Mouse (Mus musculus): ENCODE measurements at regions not wholly inside any gene's neighbourhood (a gene's known extent, or its start where the extent isn't known, plus 50 kb on each side); places are given as distances from the start of the nearest gene placed in this dataset.

GRCm38 (mm10) chr3:33440905-33441304 is 297.9 kb upstream of the Pex5l start:
- no peak overlapping the region for H3K4me2 ChIP-seq (replicated peaks)
- 51% methylated on average over 2 of the region's 2 CpGs for WGBS
- no peak overlapping the region for H3K4me3 ChIP-seq (replicated peaks)
- H3K27ac ChIP-seq: no peak overlapping the region
- no peaks in the 10 kb centered on the region for H3K27me3 ChIP-seq
- no peak overlapping the region for H3K9ac ChIP-seq (replicated peaks)
- no peak for ATAC-seq
- H3K36me3 ChIP-seq: no peaks in the 10 kb centered on the region
- peaks cover 7% of the 10 kb centered on the region; the same call in 1 of the 2 replicates for H3K4me1 ChIP-seq (replicated peaks)
- no peaks in the 10 kb centered on the region; the same call in 1 of the 2 replicates for H3K9me3 ChIP-seq

GRCm38 (mm10) chr3:33440500-33440899 is 297.5 kb upstream of the Pex5l start:
- Histone ChIP-seq H3K27me3 (no peaks in the 10 kb centered on the region), H3K4me3 (replicated peaks) (no peak overlapping the region), H3K4me1 (replicated peaks) (peaks cover 7% of the 10 kb centered on the region; the same call in 1 of the 2 replicates), H3K9me3 (no peaks in the 10 kb centered on the region; the same call in 1 of the 2 replicates), H3K36me3 (no peaks in the 10 kb centered on the region), H3K27ac (no peak overlapping the region), H3K4me2 (replicated peaks) (no peak overlapping the region), H3K9ac (replicated peaks) (no peak overlapping the region)
- ATAC-seq: peak; percentile 68; the same call in 1 of the 2 replicates

GRCm38 (mm10) chr3:33416922-33417321 is 273.9 kb upstream of the Pex5l start:
- Histone ChIP-seq H3K27me3 (no peaks in the 10 kb centered on the region), H3K4me3 (replicated peaks) (no peak overlapping the region), H3K9ac (replicated peaks) (no peak overlapping the region), H3K9me3 (no peaks in the 10 kb centered on the region), H3K27ac (no peak overlapping the region), H3K36me3 (no peaks in the 10 kb centered on the region), H3K4me1 (replicated peaks) (peaks cover 4% of the 10 kb centered on the region; the same call in 1 of the 2 replicates), H3K4me2 (replicated peaks) (no peak overlapping the region)
- no peak for ATAC-seq
- WGBS: 52% methylated on average over 3 of the region's 3 CpGs

GRCm38 (mm10) chr3:33416321-33416720 is 273.3 kb upstream of the Pex5l start:
- no peak for ATAC-seq
- Histone ChIP-seq H3K9me3 (no peaks in the 10 kb centered on the region), H3K27ac (no peak overlapping the region), H3K9ac (replicated peaks) (no peak overlapping the region), H3K27me3 (no peaks in the 10 kb centered on the region), H3K4me1 (replicated peaks) (peaks cover 4% of the 10 kb centered on the region; the same call in 1 of the 2 replicates), H3K4me3 (replicated peaks) (no peak overlapping the region), H3K4me2 (replicated peaks) (no peak overlapping the region), H3K36me3 (no peaks in the 10 kb centered on the region)
- WGBS: 86% methylated on average over 1 of the region's 1 CpGs

- no peak overlapping the region for H3K27ac ChIP-seq
- WGBS: 69% methylated on average over 2 of the region's 2 CpGs
Measured at GRCm38 (mm10) chr3:33401904-33402303, 258.9 kb upstream of the Pex5l start.

GRCm38 (mm10) chr3:33399321-33399720 is 256.3 kb upstream of the Pex5l start:
- H3K9ac ChIP-seq (replicated peaks): no peak overlapping the region
- H3K36me3 ChIP-seq: no peaks in the 10 kb centered on the region
- ATAC-seq: no peak
- H3K27me3 ChIP-seq: no peaks in the 10 kb centered on the region
- no peak overlapping the region for H3K4me2 ChIP-seq (replicated peaks)
- H3K4me3 ChIP-seq (replicated peaks): no peak overlapping the region
- 81% methylated on average over 8 of the region's 8 CpGs for whole genome bisulfite sequencing
- no peak overlapping the region for H3K27ac ChIP-seq
- no peaks in the 10 kb centered on the region for H3K9me3 ChIP-seq
- H3K4me1 ChIP-seq (replicated peaks): no peaks in the 10 kb centered on the region

More at GRCm38 (mm10) chr3:33401904-33402303, 258.9 kb upstream of the Pex5l start:
- Histone ChIP-seq H3K36me3 (no peaks in the 10 kb centered on the region), H3K9ac (replicated peaks) (no peak overlapping the region), H3K4me1 (replicated peaks) (no peaks in the 10 kb centered on the region), H3K4me3 (replicated peaks) (no peak overlapping the region), H3K9me3 (no peaks in the 10 kb centered on the region), H3K4me2 (replicated peaks) (no peak overlapping the region), H3K27me3 (no peaks in the 10 kb centered on the region)
- ATAC-seq: no peak

GRCm38 (mm10) chr3:33398326-33398725 is 255.3 kb upstream of the Pex5l start:
- WGBS: 79% methylated on average over 2 of the region's 2 CpGs
- no peak overlapping the region for H3K27ac ChIP-seq
- no peak for ATAC-seq

GRCm38 (mm10) chr3:33397217-33397616 is 254.2 kb upstream of the Pex5l start:
- no peak overlapping the region for H3K9ac ChIP-seq (replicated peaks)
- no peak overlapping the region for H3K4me2 ChIP-seq (replicated peaks)
- ATAC-seq: no peak
- no peak overlapping the region for H3K4me3 ChIP-seq (replicated peaks)
- no peaks in the 10 kb centered on the region for H3K36me3 ChIP-seq
- WGBS: 69% methylated on average over 6 of the region's 6 CpGs
- no peaks in the 10 kb centered on the region for H3K9me3 ChIP-seq
- no peak overlapping the region for H3K27ac ChIP-seq
- no peaks in the 10 kb centered on the region for H3K4me1 ChIP-seq (replicated peaks)
- no peaks in the 10 kb centered on the region for H3K27me3 ChIP-seq

More at GRCm38 (mm10) chr3:33398326-33398725, 255.3 kb upstream of the Pex5l start:
- H3K4me1 ChIP-seq (replicated peaks): no peaks in the 10 kb centered on the region
- H3K27me3 ChIP-seq: no peaks in the 10 kb centered on the region
- no peak overlapping the region for H3K9ac ChIP-seq (replicated peaks)
- no peaks in the 10 kb centered on the region for H3K36me3 ChIP-seq
- H3K4me3 ChIP-seq (replicated peaks): no peak overlapping the region
- no peak overlapping the region for H3K4me2 ChIP-seq (replicated peaks)
- no peaks in the 10 kb centered on the region for H3K9me3 ChIP-seq

- H3K27me3 ChIP-seq: no peaks in the 10 kb centered on the region
- no peak overlapping the region for H3K27ac ChIP-seq
- H3K9ac ChIP-seq (replicated peaks): no peak overlapping the region
- ATAC-seq: no peak
- 84% methylated on average over 1 of the region's 1 CpGs for WGBS
- no peaks in the 10 kb centered on the region for H3K36me3 ChIP-seq
- no peak overlapping the region for H3K4me3 ChIP-seq (replicated peaks)
- no peak overlapping the region for H3K4me2 ChIP-seq (replicated peaks)
- no peaks in the 10 kb centered on the region for H3K9me3 ChIP-seq
- H3K4me1 ChIP-seq (replicated peaks): no peaks in the 10 kb centered on the region
Measured at GRCm38 (mm10) chr3:33392541-33392822, 249.4 kb upstream of the Pex5l start.

GRCm38 (mm10) chr3:33391765-33392540 is 248.9 kb upstream of the Pex5l start:
- peak; percentile 55; the same call in 1 of the 2 replicates for ATAC-seq
- no peaks in the 10 kb centered on the region for H3K4me1 ChIP-seq (replicated peaks)
- 89% methylated on average over 4 of the region's 4 CpGs for WGBS

GRCm38 (mm10) chr3:33388171-33388570 is 245.1 kb upstream of the Pex5l start:
- Histone ChIP-seq H3K27me3 (no peaks in the 10 kb centered on the region), H3K4me2 (replicated peaks) (no peak overlapping the region), H3K9me3 (no peaks in the 10 kb centered on the region), H3K36me3 (no peaks in the 10 kb centered on the region), H3K4me3 (replicated peaks) (no peak overlapping the region), H3K4me1 (replicated peaks) (no peaks in the 10 kb centered on the region), H3K27ac (no peak overlapping the region), H3K9ac (replicated peaks) (no peak overlapping the region)
- ATAC-seq: no peak
- WGBS: 60% methylated on average over 1 of the region's 1 CpGs

More at GRCm38 (mm10) chr3:33391765-33392540, 248.9 kb upstream of the Pex5l start:
- H3K36me3 ChIP-seq: no peaks in the 10 kb centered on the region
- no peaks in the 10 kb centered on the region for H3K27me3 ChIP-seq
- no peak overlapping the region for H3K4me2 ChIP-seq (replicated peaks)
- H3K9ac ChIP-seq (replicated peaks): no peak overlapping the region
- no peak overlapping the region for H3K4me3 ChIP-seq (replicated peaks)
- H3K9me3 ChIP-seq: no peaks in the 10 kb centered on the region
- H3K27ac ChIP-seq: no peak overlapping the region

GRCm38 (mm10) chr3:33383622-33384021 is 240.6 kb upstream of the Pex5l start:
- no peaks in the 10 kb centered on the region for H3K4me1 ChIP-seq (replicated peaks)
- no peak overlapping the region for H3K4me3 ChIP-seq (replicated peaks)
- no peak overlapping the region for H3K4me2 ChIP-seq (replicated peaks)
- H3K36me3 ChIP-seq: no peaks in the 10 kb centered on the region
- no peak overlapping the region for H3K9ac ChIP-seq (replicated peaks)
- H3K9me3 ChIP-seq: no peaks in the 10 kb centered on the region
- WGBS: 93% methylated on average over 1 of the region's 1 CpGs
- ATAC-seq: no peak
- no peak overlapping the region for H3K27ac ChIP-seq
- no peaks in the 10 kb centered on the region for H3K27me3 ChIP-seq

- 89% methylated on average over 2 of the region's 2 CpGs for whole genome bisulfite sequencing
- Histone ChIP-seq H3K27ac (no peak overlapping the region), H3K4me3 (replicated peaks) (no peak overlapping the region), H3K36me3 (no peaks in the 10 kb centered on the region), H3K4me2 (replicated peaks) (no peak overlapping the region), H3K9ac (replicated peaks) (no peak overlapping the region), H3K27me3 (no peaks in the 10 kb centered on the region), H3K4me1 (replicated peaks) (no peaks in the 10 kb centered on the region), H3K9me3 (no peaks in the 10 kb centered on the region)
- ATAC-seq: no peak
Measured at GRCm38 (mm10) chr3:33379604-33380003, 236.6 kb upstream of the Pex5l start.
